Mouse (Mus musculus) MEL (cell line): ENCODE measurements around the gene Galnt18. TPM values are rescaled to one million over a fixed set of nuclear protein-coding genes. Genes with fewer than 3 reads are reported as not detected.

Source experiments
- DNase-seq: peaks from one replicate; pipeline ENCODE4 v3.0.0; 2011; ENCODE audit warnings: low read depth, low spot score
- H3K27ac ChIP-seq: 2 replicates; pipeline ENCODE4 v1.5.1; 2012; ENCODE audit warnings: low read depth, mild to moderate bottlenecking, control low read depth, low read length, moderate library complexity; ENCODE audit not compliant: control insufficient read depth
- H3K27me3 ChIP-seq, 2 experiments: fragments of 150-350 bp in 1 of 2; sonication (generic) in 1 of 2; 2 replicates each; pipeline ENCODE4 v1.6.1; 2012; ENCODE audit warnings: low read length in 2 of 2, mild to moderate bottlenecking in 2 of 2, improper control_type of control experiment in 1 of 2, moderate library complexity in 1 of 2; ENCODE audit not compliant: insufficient read depth in 2 of 2, control insufficient read depth in 1 of 2
- H3K36me3 ChIP-seq, 2 experiments: 2 replicates each; pipeline ENCODE4 v1.6.1; 2012 to 2014; ENCODE audit warnings: low read length in 2 of 2, improper control_type of control experiment in 1 of 2, inconsistent platforms in 1 of 2, mild to moderate bottlenecking in 1 of 2; ENCODE audit not compliant: insufficient read depth in 2 of 2, control insufficient read depth in 1 of 2
- H3K4me1 ChIP-seq, 2 experiments: fragments of 150-350 bp in 1 of 2; sonication (generic) in 1 of 2; 2 replicates each; pipeline ENCODE4 v1.6.1; 2012; ENCODE audit warnings: low read length in 2 of 2, improper control_type of control experiment in 1 of 2, mild to moderate bottlenecking in 1 of 2; ENCODE audit not compliant: insufficient read depth in 2 of 2, control insufficient read depth in 1 of 2
- H3K4me3 ChIP-seq, 2 experiments: fragments of 150-350 bp in 1 of 2; sonication (generic) in 1 of 2; 2 replicates each; pipeline ENCODE4 v1.5.1; 2012; ENCODE audit warnings: low read depth in 2 of 2, low read length in 2 of 2, mild to moderate bottlenecking in 2 of 2, moderate library complexity in 2 of 2, control low read depth in 1 of 2, improper control_type of control experiment in 1 of 2; ENCODE audit not compliant: control insufficient read depth in 1 of 2, insufficient read depth in 1 of 2
- H3K79me2 ChIP-seq: 2 replicates; pipeline ENCODE4 v1.6.1; 2012; ENCODE audit warnings: mild to moderate bottlenecking, low read length, moderate library complexity; ENCODE audit not compliant: control insufficient read depth, poor library complexity, insufficient read depth
- H3K9ac ChIP-seq: 2 replicates; pipeline ENCODE4 v1.6.1; 2012; ENCODE audit warnings: low read depth, mild to moderate bottlenecking, control low read depth, low read length, moderate library complexity; ENCODE audit not compliant: control insufficient read depth, poor library complexity, severe bottlenecking
- H3K9me3 ChIP-seq: fragments of 150-350 bp; sonication (generic); replicated peaks from 2 replicates; pipeline ENCODE4 v1.6.1; 2012; ENCODE audit warnings: mild to moderate bottlenecking, low read length, improper control_type of control experiment, moderate library complexity; ENCODE audit not compliant: insufficient read depth
- CHD1 ChIP-seq: IDR thresholded peaks from 2 replicates; pipeline ENCODE4 v1.6.1; 2012; ENCODE audit warnings: low read depth, mild to moderate bottlenecking, inconsistent platforms, low read length, improper control_type of control experiment
- CTCF ChIP-seq, 3 experiments: IDR thresholded peaks in 2 of 3; conservative IDR thresholded peaks in 1 of 3; 2 replicates each; pipeline ENCODE4 v1.5.1; 2011 to 2012; ENCODE audit warnings: low read length in 3 of 3, low read depth in 2 of 3, mild to moderate bottlenecking in 2 of 3, improper control_type of control experiment in 1 of 3, inconsistent platforms in 1 of 3, mixed read lengths in 1 of 3, moderate library complexity in 1 of 3; ENCODE audit not compliant: control insufficient read depth in 1 of 3, insufficient read depth in 1 of 3, poor library complexity in 1 of 3, severe bottlenecking in 1 of 3
- ELF1 ChIP-seq: IDR thresholded peaks from 2 replicates; pipeline ENCODE4 v1.6.1; 2014; ENCODE audit warnings: low read depth, mild to moderate bottlenecking, inconsistent platforms, low read length, improper control_type of control experiment, moderate library complexity
- ETS1 ChIP-seq: IDR thresholded peaks from 2 replicates; pipeline ENCODE4 v1.6.1; 2012; ENCODE audit warnings: low read depth, mild to moderate bottlenecking, inconsistent platforms, low read length, improper control_type of control experiment, moderate library complexity
- HCFC1 ChIP-seq: IDR thresholded peaks from 2 replicates; pipeline ENCODE4 v1.6.1; 2012; ENCODE audit warnings: low read depth, mild to moderate bottlenecking, inconsistent platforms, low read length, improper control_type of control experiment, moderate library complexity
- KAT2A ChIP-seq: conservative IDR thresholded peaks from 2 replicates; pipeline ENCODE4 v1.6.1; 2012; ENCODE audit warnings: low read depth, low read length, improper control_type of control experiment, inconsistent platforms
- MAFK ChIP-seq: IDR thresholded peaks from 2 replicates; pipeline ENCODE4 v1.6.1; 2011; ENCODE audit warnings: low read depth, mild to moderate bottlenecking, low read length, improper control_type of control experiment, borderline replicate concordance
- MAZ ChIP-seq: IDR thresholded peaks from 2 replicates; pipeline ENCODE4 v1.6.1; 2012; ENCODE audit warnings: low read depth, mild to moderate bottlenecking, inconsistent platforms, low read length, improper control_type of control experiment
- MEF2A ChIP-seq: IDR thresholded peaks from 2 replicates; pipeline ENCODE4 v1.6.1; 2014; ENCODE audit warnings: low read depth, mild to moderate bottlenecking, inconsistent platforms, low read length, improper control_type of control experiment; ENCODE audit not compliant: poor library complexity, insufficient replicate concordance, severe bottlenecking; ENCODE audit errors: extremely low read depth
- MXI1 ChIP-seq: IDR thresholded peaks from 2 replicates; pipeline ENCODE4 v1.6.1; 2011; ENCODE audit warnings: mild to moderate bottlenecking, low read depth, low read length, improper control_type of control experiment
- NRF1 ChIP-seq: IDR thresholded peaks from 2 replicates; pipeline ENCODE4 v1.6.1; 2014; ENCODE audit warnings: low read depth, mild to moderate bottlenecking, inconsistent platforms, low read length, improper control_type of control experiment, moderate library complexity; ENCODE audit not compliant: poor library complexity, insufficient read depth, severe bottlenecking
- POLR2A ChIP-seq, 2 experiments: IDR thresholded peaks; 2 replicates each; pipeline ENCODE4 v1.6.1; 2011 to 2012; ENCODE audit warnings: low read length in 2 of 2, mild to moderate bottlenecking in 2 of 2, control low read depth in 1 of 2, improper control_type of control experiment in 1 of 2, low read depth in 1 of 2, moderate library complexity in 1 of 2; ENCODE audit not compliant: control insufficient read depth in 1 of 2, insufficient read depth in 1 of 2, poor library complexity in 1 of 2
- RCOR1 ChIP-seq: IDR thresholded peaks from 2 replicates; pipeline ENCODE4 v1.6.1; 2012; ENCODE audit warnings: low read depth, mild to moderate bottlenecking, inconsistent platforms, low read length, improper control_type of control experiment
- TAL1 ChIP-seq: IDR thresholded peaks from 2 replicates; pipeline ENCODE4 v1.6.1; 2012; ENCODE audit warnings: mild to moderate bottlenecking, inconsistent platforms, low read length, moderate library complexity, mixed read lengths
- TBP ChIP-seq: IDR thresholded peaks from 2 replicates; pipeline ENCODE4 v1.8.0; 2011; ENCODE audit warnings: low read depth, low read length, improper control_type of control experiment
- TCF12 ChIP-seq: IDR thresholded peaks from 2 replicates; pipeline ENCODE4 v1.6.1; 2014; ENCODE audit warnings: low read depth, mild to moderate bottlenecking, inconsistent platforms, low read length, improper control_type of control experiment, moderate library complexity
- ZMIZ1 ChIP-seq: IDR thresholded peaks from 2 replicates; pipeline ENCODE4 v1.6.1; 2012; ENCODE audit warnings: low read depth, mild to moderate bottlenecking, inconsistent platforms, low read length, improper control_type of control experiment, moderate library complexity
- ZNF384 ChIP-seq: IDR thresholded peaks from 2 replicates; pipeline ENCODE4 v1.6.1; 2012; ENCODE audit warnings: low read depth, mild to moderate bottlenecking, inconsistent platforms, low read length, improper control_type of control experiment
- polyA plus RNA-seq, 2 experiments: library from polyadenylated mRNA; stranded (reverse) in 1 of 2; unstranded in 1 of 2; fragments of >175 nt in 1 of 2; fragments of >200 nt in 1 of 2; gene quantifications; 2 replicates each; pipeline versions ENCODE4 v1.2.1 to v1.2.4; 2012; ENCODE audit warnings: low replicate concordance in 2 of 2, low read depth in 1 of 2; ENCODE audit not compliant: insufficient read length in 2 of 2, insufficient read depth in 1 of 2, missing spikeins in 1 of 2
- total RNA-seq: library from RNA; depleted of rRNA; stranded (reverse); fragments of 300-350 nt; gene quantifications from 2 replicates; pipeline ENCODE4 v1.2.3, GENCODE M21; 2012

Gene Galnt18
- total and polyA plus RNA-seq, 3 experiments, result not detected

DNA sequence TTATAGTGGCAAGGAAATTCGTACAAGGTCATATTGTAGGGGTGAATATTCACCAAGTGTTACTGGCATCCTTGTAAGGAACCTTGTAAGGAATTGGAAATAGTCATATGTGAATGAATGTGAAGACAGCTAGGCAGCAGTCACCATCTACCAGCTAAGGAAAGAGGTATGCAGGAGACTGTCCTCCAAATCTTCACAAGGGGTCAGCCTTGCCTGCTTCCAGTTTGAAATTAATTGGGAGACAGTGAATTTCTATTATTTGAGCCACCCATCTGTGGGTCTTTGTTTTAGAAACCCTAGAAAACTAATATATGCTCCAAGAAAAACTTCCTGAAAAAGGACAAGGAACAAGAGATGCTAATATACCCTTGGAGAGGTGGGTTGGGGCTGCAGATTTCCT lies 313.1 kb downstream of the Galnt18 start:
- H3K9ac ChIP-seq, result no peak overlapping the region
- H3K4me3 ChIP-seq, result no peak overlapping the region
- H3K4me1 ChIP-seq, result no peaks in the 10 kb centered on the region
- no peaks in the 10 kb centered on the region for H3K79me2 ChIP-seq
- H3K36me3 ChIP-seq, result no peaks in the 10 kb centered on the region
- no peaks in the 10 kb centered on the region for H3K27me3 ChIP-seq
- no peak overlapping the region for H3K27ac ChIP-seq
- TF ChIP-seq MAFK, result no peak
- no peak for TF ChIP-seq TBP
- TF ChIP-seq NRF1, result no peak
- no peak for TF ChIP-seq MXI1
- TF ChIP-seq ELF1, result no peak
- TF ChIP-seq ZNF384, result no peak
- TF ChIP-seq ZMIZ1, result no peak
- no peak for TF ChIP-seq RCOR1
- TF ChIP-seq ETS1, result no peak
- no peak for TF ChIP-seq KAT2A
- TF ChIP-seq MAZ, result no peak
- DNase-seq, result no peak
- no peaks in the 10 kb centered on the region for H3K9me3 ChIP-seq

DNA sequence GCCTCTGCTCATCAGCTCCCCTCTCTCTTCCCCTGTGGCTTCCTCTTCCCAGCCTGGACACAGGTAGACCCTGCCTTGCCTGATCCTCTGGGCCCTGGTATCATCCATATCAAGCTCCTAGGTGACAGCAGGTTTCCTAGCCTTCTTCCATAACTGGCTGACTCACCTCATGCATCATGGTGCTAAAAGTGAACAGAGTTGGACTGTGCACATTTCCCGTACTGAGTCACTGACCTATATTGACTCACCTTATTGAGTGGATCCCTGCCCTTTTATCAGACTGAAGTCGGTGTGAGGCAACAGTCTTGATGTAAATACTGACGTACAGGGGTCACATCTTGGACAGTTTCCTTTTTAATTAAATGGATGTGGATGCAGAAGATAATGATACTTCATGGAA lies 313.7 kb downstream of the Galnt18 start:
- H3K9me3 ChIP-seq, result no peaks in the 10 kb centered on the region
- no peak for TF ChIP-seq POLR2A (IDR thresholded peaks at IDR 0.05; ENCODE audit: control insufficient read depth in 1 of 2, insufficient read depth in 1 of 2, low read depth in 1 of 2, low read length in 2 of 2, poor library complexity in 1 of 2)
- no peak for TF ChIP-seq KAT2A
- TF ChIP-seq CTCF (IDR thresholded peaks at IDR 0.05 in 2 of 3, conservative IDR thresholded peaks at IDR 0.05 in 1 of 3; ENCODE audit: control insufficient read depth in 1 of 3, insufficient read depth in 1 of 3, low read depth in 2 of 3, low read length in 3 of 3, poor library complexity in 1 of 3, severe bottlenecking in 1 of 3), result no peak
- TF ChIP-seq ETS1, result no peak
- no peak for TF ChIP-seq HCFC1
- TF ChIP-seq TCF12, result no peak
- no peak for TF ChIP-seq TAL1
- TF ChIP-seq CHD1, result no peak
- no peak for TF ChIP-seq MEF2A
- H3K27ac ChIP-seq, result no peak overlapping the region
- H3K4me3 ChIP-seq, result no peak overlapping the region
- H3K9ac ChIP-seq, result no peak overlapping the region
- DNase-seq, result no peak
- no peaks in the 10 kb centered on the region for H3K79me2 ChIP-seq
- no peaks in the 10 kb centered on the region for H3K36me3 ChIP-seq
- no peaks in the 10 kb centered on the region for H3K4me1 ChIP-seq
- H3K27me3 ChIP-seq, result no peaks in the 10 kb centered on the region
